Mouse (Mus musculus) C2C12 (cell line): ENCODE measurements around the gene Pla1a. TPM values are rescaled to one million over a fixed set of nuclear protein-coding genes. Genes with fewer than 3 reads are reported as not detected.

ENCODE experiments used
- H3K27me3 ChIP-seq: one replicate; pipeline ENCODE4 v1.6.1; 2011; ENCODE audit not compliant: control insufficient read depth, insufficient read depth, insufficient read length
- H3K36me3 ChIP-seq: one replicate; pipeline ENCODE4 v1.6.1; 2011; ENCODE audit not compliant: control insufficient read depth, insufficient read depth
- H3K4me3 ChIP-seq: one replicate; pipeline ENCODE4 v1.5.1; 2011; ENCODE audit warnings: mild to moderate bottlenecking, control low read depth; ENCODE audit not compliant: poor library complexity, insufficient read depth, severe bottlenecking
- H3K79me2 ChIP-seq: one replicate; pipeline ENCODE4 v1.6.1; 2011; ENCODE audit not compliant: control insufficient read depth, insufficient read depth
- H3K79me3 ChIP-seq: one replicate; pipeline ENCODE4 v1.6.1; 2011; ENCODE audit warnings: low read depth, control low read depth
- H3ac ChIP-seq: one replicate; pipeline ENCODE3; 2011; ENCODE audit warnings: low read depth; ENCODE audit not compliant: control insufficient read depth, insufficient read length
- CEBPB ChIP-seq: IDR thresholded peaks from one replicate; pipeline ENCODE4 v1.6.1; 2011; ENCODE audit warnings: low read depth, mild to moderate bottlenecking, control low read depth, moderate library complexity
- CTCF ChIP-seq: IDR thresholded peaks from one replicate; pipeline ENCODE4 v1.5.1; 2011; ENCODE audit not compliant: control insufficient read depth, insufficient read depth, insufficient read length
- FOSL1 ChIP-seq: IDR thresholded peaks from one replicate; pipeline ENCODE4 v1.8.0; 2011; ENCODE audit warnings: mild to moderate bottlenecking, low read length; ENCODE audit not compliant: poor library complexity, insufficient read depth, severe bottlenecking
- MAX ChIP-seq: IDR thresholded peaks from one replicate; pipeline ENCODE4 v1.6.1; 2011; ENCODE audit warnings: mild to moderate bottlenecking, control low read depth
- MYOD1 ChIP-seq: IDR thresholded peaks from one replicate; pipeline ENCODE4 v1.6.1; 2011; ENCODE audit warnings: low read depth; ENCODE audit not compliant: control insufficient read depth, insufficient read length
- MYOG ChIP-seq: IDR thresholded peaks from one replicate; pipeline ENCODE4 v1.6.1; 2011; ENCODE audit not compliant: control insufficient read depth, insufficient read length; ENCODE audit errors: extremely low read depth
- USF1 ChIP-seq: IDR thresholded peaks from one replicate; pipeline ENCODE4 v1.6.1; 2011; ENCODE audit warnings: low read depth, mild to moderate bottlenecking, control low read depth, moderate library complexity
- polyA plus RNA-seq: library from polyadenylated mRNA; unstranded; fragments of >200 nt; fragmentation: generic; extraction: Trizol; gene quantifications from one replicate; pipeline ENCODE4 v1.2.1, GENCODE M21; 2012; ENCODE audit warnings: missing spikeins

Pla1a gene
- polyA plus RNA-seq, 1 experiment: 3.0 TPM

DNA sequence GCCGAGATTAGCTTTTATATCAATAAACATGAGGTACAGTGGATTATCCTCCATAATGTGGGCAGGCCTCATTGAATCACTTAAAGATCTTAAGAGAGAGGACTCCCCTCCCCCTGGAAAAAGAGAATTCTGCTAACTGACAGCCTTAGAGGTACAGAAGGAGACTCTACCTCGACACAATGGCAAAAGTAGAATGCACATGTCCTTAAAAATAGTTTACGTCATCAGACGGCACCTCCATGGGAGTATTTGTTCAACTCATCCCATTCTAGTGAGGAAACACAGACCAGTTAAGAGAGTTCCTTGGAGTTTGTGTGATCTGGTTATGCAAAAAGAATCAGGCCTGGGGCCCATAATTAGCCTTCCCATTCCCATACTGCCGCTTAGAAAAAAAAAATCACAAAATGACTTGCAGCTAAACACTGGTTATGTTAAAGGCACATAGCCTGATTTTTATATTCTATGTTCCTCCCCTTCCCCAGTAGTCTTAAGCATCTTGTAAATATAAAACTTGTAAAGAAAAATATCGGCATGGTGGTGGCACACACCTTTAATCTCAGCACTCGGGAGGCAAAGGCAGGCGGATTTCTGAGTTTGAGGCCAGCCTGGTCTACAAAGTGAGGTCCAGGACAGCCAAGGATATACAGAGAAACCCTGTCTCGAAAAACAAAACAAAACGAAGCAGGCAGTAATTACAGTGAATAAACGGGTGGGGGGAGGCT, 21.7 kb upstream of the Pla1a start:
- peaks cover 14% of the 10 kb centered on the region for H3K79me3 ChIP-seq
- no peaks in the 10 kb centered on the region for H3K27me3 ChIP-seq
- peaks cover 26% of the 10 kb centered on the region for H3K79me2 ChIP-seq
- TF ChIP-seq FOSL1: no peak
- no peak for TF ChIP-seq MYOD1
- TF ChIP-seq CEBPB: no peak
- no peak for TF ChIP-seq MAX
- no peak for TF ChIP-seq MYOG
- TF ChIP-seq USF1: no peak
- TF ChIP-seq CTCF: no peak
- H3ac ChIP-seq: no peak overlapping the region
- peaks cover 4% of the 10 kb centered on the region for H3K36me3 ChIP-seq
- H3K4me3 ChIP-seq: no peak overlapping the region

DNA sequence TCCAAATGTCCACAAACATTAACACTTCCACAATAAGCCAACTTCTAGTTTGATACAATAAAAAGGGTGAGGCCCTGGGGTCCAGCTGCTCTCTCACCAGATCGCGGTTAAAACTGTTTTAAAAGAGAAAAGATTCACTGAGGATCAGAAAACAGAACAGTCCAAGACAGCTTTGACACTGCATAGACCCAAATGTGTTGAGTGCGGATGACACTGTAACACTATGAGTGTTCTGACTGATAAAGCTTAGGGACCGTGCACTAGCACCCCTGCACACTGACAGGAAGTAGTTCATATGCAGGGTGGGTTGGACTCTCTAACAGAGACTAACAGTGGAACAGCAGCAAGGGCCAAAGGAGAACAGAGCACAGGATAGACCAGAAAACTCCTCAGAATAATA, 21.0 kb upstream of the Pla1a start:
- Histone ChIP-seq H3K4me3 (no peak overlapping the region), H3ac (no peak overlapping the region), H3K79me2 (peaks cover 19% of the 10 kb centered on the region), H3K36me3 (peaks cover 8% of the 10 kb centered on the region), H3K27me3 (no peaks in the 10 kb centered on the region), H3K79me3 (peaks cover 6% of the 10 kb centered on the region)
- TF ChIP-seq FOSL1 (no peak), MYOG (no peak), USF1 (no peak), MAX (no peak), MYOD1 (no peak), CTCF (no peak), CEBPB (no peak)

DNA sequence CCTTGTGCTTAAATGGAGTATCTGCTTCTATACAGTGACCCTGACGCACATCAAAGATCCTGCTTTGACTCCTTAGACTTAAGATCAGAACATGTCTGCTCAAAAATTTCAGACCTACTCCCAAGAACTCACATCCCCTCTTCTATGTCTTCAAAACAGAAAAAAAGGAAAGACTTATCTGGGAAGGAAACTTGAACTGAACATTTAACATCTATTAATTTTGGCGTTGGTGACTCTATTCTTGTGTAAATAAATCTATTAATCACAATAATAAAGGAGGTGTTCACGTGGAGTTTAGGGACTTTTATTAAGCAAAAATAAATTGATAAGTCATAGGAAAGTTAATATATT, 20.2 kb upstream of the Pla1a start:
- peaks cover 6% of the 10 kb centered on the region for H3K79me3 ChIP-seq
- H3K27me3 ChIP-seq: no peaks in the 10 kb centered on the region
- peaks cover 16% of the 10 kb centered on the region for H3K36me3 ChIP-seq
- TF ChIP-seq MYOG (no peak), CEBPB (no peak), USF1 (no peak), MYOD1 (no peak), MAX (no peak), FOSL1 (no peak), CTCF (no peak)
- peak overlapping the region; percentile 98 for H3ac ChIP-seq
- H3K79me2 ChIP-seq: peaks cover 15% of the 10 kb centered on the region
- H3K4me3 ChIP-seq: peak overlapping the region; percentile 46

DNA sequence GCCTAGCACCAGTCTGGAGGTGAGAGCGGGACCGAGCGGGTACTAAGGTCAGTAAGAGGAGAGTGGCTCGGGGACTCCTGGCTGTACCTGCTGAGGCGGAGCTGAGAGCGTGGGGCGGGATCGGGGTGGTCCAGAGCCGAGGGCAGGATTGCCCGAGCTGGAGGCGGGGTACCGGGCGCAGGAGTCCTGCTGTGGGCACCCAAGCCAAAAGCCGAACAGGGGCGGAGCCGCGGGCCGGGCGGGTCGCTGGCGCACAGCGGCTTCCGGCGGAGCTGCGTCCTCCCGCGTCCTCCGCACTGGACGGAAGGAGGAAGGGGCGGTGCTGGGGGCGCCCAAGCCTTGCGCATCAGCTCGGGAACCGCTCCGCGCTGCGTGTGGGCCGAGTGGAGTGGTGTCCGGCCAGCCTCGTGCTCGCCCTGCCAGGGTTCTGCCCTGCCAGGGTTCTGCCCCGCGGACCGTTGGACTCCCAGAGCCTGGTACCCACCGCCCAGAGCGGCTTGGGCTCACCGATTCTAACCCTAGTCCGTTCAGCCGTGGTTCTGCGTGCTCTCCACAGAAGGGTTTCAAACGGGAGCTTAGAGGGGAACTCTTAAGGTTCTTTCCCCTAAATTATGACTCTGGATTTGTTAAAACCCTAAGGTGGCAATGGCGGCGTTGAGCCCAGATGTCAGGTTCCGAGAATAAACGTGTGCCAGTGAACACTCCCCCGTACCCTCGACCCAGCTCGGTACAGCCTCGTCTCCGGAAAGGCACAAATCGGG, 19.7 kb upstream of the Pla1a start, which contains the start of gene Adprh:
Gene Adprh (minus strand): TSS at position 262 of the 761 bp plus-strand sequence.
- no peak for TF ChIP-seq FOSL1
- TF ChIP-seq MYOD1: no peak
- TF ChIP-seq MYOG: no peak
- no peak for TF ChIP-seq CEBPB
- peak; percentile 52 for TF ChIP-seq MAX
- no peak for TF ChIP-seq USF1
- no peak for TF ChIP-seq CTCF
- H3ac ChIP-seq: peak within 1 kb of the TSS; percentile 98

DNA sequence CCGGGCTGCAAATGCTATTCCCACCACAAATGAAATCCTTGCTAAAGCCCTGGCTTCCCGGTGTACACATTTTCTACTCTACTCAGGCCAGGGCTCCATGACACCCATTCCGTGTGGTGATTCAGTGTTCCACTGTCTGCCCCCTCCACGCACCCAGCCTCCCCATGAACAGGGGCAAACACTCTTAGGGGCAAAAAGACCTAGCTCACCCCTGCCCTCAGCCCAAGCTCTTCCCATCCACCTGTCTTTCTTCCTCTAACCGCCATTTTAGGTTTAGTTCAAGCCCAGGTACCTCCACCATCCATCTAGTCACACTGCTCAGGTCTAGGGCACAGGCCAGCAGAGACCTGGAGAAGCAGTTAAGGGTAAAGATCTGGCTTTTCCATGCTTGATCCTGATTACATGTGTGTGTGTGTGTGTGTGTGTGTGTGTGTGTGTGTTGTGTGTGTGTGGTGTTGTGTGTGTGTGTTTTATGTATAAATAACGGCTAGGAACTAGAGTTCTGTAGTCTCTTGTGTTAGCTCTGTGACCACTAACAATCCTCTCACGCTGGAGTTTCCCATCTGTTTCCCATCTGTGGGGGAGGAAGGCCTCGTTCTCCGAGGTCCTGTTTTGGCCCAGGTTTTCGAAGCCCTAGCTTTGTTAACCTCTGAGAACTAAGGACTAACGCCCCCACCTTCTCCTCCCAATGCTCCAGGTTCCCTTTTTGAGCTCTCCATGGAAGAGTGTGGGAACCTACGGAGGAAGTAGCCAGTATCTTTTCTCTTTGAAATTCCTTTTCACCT, 18.7 kb upstream of the Pla1a start:
- TF ChIP-seq CTCF: no peak
- no peak for TF ChIP-seq MAX
- no peak for TF ChIP-seq FOSL1
- no peak for TF ChIP-seq CEBPB
- TF ChIP-seq USF1: no peak
- TF ChIP-seq MYOG: no peak
- no peak for TF ChIP-seq MYOD1
- Histone ChIP-seq H3K79me3 (peaks cover 6% of the 10 kb centered on the region), H3K36me3 (peaks cover 27% of the 10 kb centered on the region), H3K4me3 (peak overlapping the region; percentile 46), H3K79me2 (peaks cover 15% of the 10 kb centered on the region), H3K27me3 (no peaks in the 10 kb centered on the region), H3ac (peak overlapping the region; percentile 79)

More for the DNA sequence above, 19.7 kb upstream of the Pla1a start, which contains the start of gene Adprh:
- no peaks in the 10 kb centered on the region for H3K27me3 ChIP-seq
- peaks cover 15% of the 10 kb centered on the region for H3K79me2 ChIP-seq
- peak within 1 kb of the TSS; percentile 46 for H3K4me3 ChIP-seq
- peaks cover 21% of the 10 kb centered on the region for H3K36me3 ChIP-seq
- peaks cover 6% of the 10 kb centered on the region for H3K79me3 ChIP-seq
